Mouse (Mus musculus) heart, postnatal 25 days (tissue): Measurements from ENCODE around the gene Kcna3. TPM values are rescaled to one million over a fixed set of nuclear protein-coding genes. Genes with fewer than 3 reads are reported as not detected.

Experiments
- DNase-seq: peaks from one replicate; pipeline ENCODE4 v3.0.0; 2022; ENCODE audit warnings: low spot score
- intact Hi-C: fragments of 180-260 bp; cut with DNase I; formaldehyde crosslinking; loops from one replicate; pipeline ENCODE4 v1.15.1; 2025
- total RNA-seq, 2 experiments: library from RNA; stranded (reverse); gene quantifications; 2 replicates each; pipeline ENCODE4 v1.2.3; 2021

The Kcna3 gene
- total RNA-seq: under 1 TPM; 0.36 to 0.47 TPM

- intact Hi-C loops: no loop called here
- peak; percentile 37 for DNase-seq
Observed at GRCm38 (mm10) chr3:107035521-107036457, at the start of gene Kcna3. Gene Kcna3 (plus strand): TSS chr3:107036169.

GRCm38 (mm10) chr3:106991334-106991733, 44.6 kb upstream of the Kcna3 start:
- no peak for DNase-seq

GRCm38 (mm10) chr3:106995347-106995746, 40.6 kb upstream of the Kcna3 start:
- intact Hi-C loops: no loop called here
- DNase-seq: no peak

More at GRCm38 (mm10) chr3:106991334-106991733, 44.6 kb upstream of the Kcna3 start:
- intact Hi-C loops: no loop called here

GRCm38 (mm10) chr3:106996186-106996585, 39.8 kb upstream of the Kcna3 start:
- intact Hi-C loops: no loop called here
- no peak for DNase-seq

- intact Hi-C loops: no loop called here
- no peak for DNase-seq
Observed at GRCm38 (mm10) chr3:106998370-106998769, 37.6 kb upstream of the Kcna3 start.

GRCm38 (mm10) chr3:107000165-107000564, 35.8 kb upstream of the Kcna3 start:
- intact Hi-C loops: no loop called here
- no peak for DNase-seq

GRCm38 (mm10) chr3:107002249-107003123, 33.5 kb upstream of the Kcna3 start:
- intact Hi-C loops: no loop called here
- DNase-seq: no peak

- intact Hi-C loops: no loop called here
- DNase-seq: no peak
Observed at GRCm38 (mm10) chr3:107009329-107010076, 26.5 kb upstream of the Kcna3 start.

- DNase-seq: no peak
- intact Hi-C loops: no loop called here
Observed at GRCm38 (mm10) chr3:107018286-107018685, 17.7 kb upstream of the Kcna3 start.

GRCm38 (mm10) chr3:107031547-107031946, 4.4 kb upstream of the Kcna3 start:
- intact Hi-C loops: no loop called here
- DNase-seq: no peak

GRCm38 (mm10) chr3:107034776-107035175, 1.2 kb upstream of the Kcna3 start:
- no peak for DNase-seq
- intact Hi-C loops: no loop called here

- DNase-seq: no peak
- intact Hi-C loops: no loop called here
Observed at GRCm38 (mm10) chr3:107036458-107037039, 580 bp downstream of the Kcna3 start.

- intact Hi-C loops: no loop called here
- DNase-seq: no peak
Observed at GRCm38 (mm10) chr3:107037105-107037504, 1.1 kb downstream of the Kcna3 start.

GRCm38 (mm10) chr3:107037536-107038155, 1.7 kb downstream of the Kcna3 start:
- no peak for DNase-seq
- intact Hi-C loops: no loop called here

GRCm38 (mm10) chr3:107038156-107038536, 2.2 kb downstream of the Kcna3 start:
- intact Hi-C loops: no loop called here
- DNase-seq: no peak

GRCm38 (mm10) chr3:107038661-107039223, 2.8 kb downstream of the Kcna3 start:
- intact Hi-C loops: no loop called here
- no peak for DNase-seq

- no peak for DNase-seq
- intact Hi-C loops: no loop called here
Observed at GRCm38 (mm10) chr3:107039306-107039705, 3.3 kb downstream of the Kcna3 start.

GRCm38 (mm10) chr3:107040408-107040807, 4.4 kb downstream of the Kcna3 start:
- intact Hi-C loops: no loop called here
- DNase-seq: no peak

- intact Hi-C loops: no loop called here
- DNase-seq: no peak
Observed at GRCm38 (mm10) chr3:107041718-107042117, 5.7 kb downstream of the Kcna3 start.
